Mouse (Mus musculus) ES-E14 (cell line): ENCODE data around the gene Camsap2. TPM values are rescaled to one million over a fixed set of nuclear protein-coding genes. Genes with fewer than 3 reads are reported as not detected.

Experiments
- DNase-seq: peaks from one replicate; pipeline ENCODE4 v3.0.0-alpha.2; 2013; ENCODE audit warnings: low read depth, low spot score
- H3K27ac ChIP-seq: 2 replicates; pipeline ENCODE4 v1.5.1; 2012; ENCODE audit warnings: low read depth, mild to moderate bottlenecking, low read length, moderate library complexity, mixed read lengths; ENCODE audit not compliant: poor library complexity, insufficient read depth, severe bottlenecking
- H3K36me3 ChIP-seq: 2 replicates; pipeline ENCODE4 v1.6.1; 2012; ENCODE audit warnings: mild to moderate bottlenecking, low read length, moderate library complexity, mixed read lengths; ENCODE audit not compliant: control insufficient read depth, poor library complexity, insufficient read depth, severe bottlenecking
- H3K4me1 ChIP-seq, 2 experiments: fragments of 150-350 bp in 1 of 2; sonication (generic) in 1 of 2; 2 replicates each; pipeline ENCODE4 v1.6.1; 2012; ENCODE audit warnings: low read length in 2 of 2, mild to moderate bottlenecking in 1 of 2, mixed read lengths in 1 of 2; ENCODE audit not compliant: control insufficient read depth in 2 of 2, insufficient read depth in 2 of 2, poor library complexity in 1 of 2
- H3K4me3 ChIP-seq, 2 experiments: fragments of 150-350 bp in 1 of 2; sonication (generic) in 1 of 2; 2 replicates each; pipeline ENCODE4 v1.5.1; 2012; ENCODE audit warnings: low read length in 2 of 2, low read depth in 1 of 2, mild to moderate bottlenecking in 1 of 2, mixed read lengths in 1 of 2; ENCODE audit not compliant: insufficient read depth in 1 of 2, poor library complexity in 1 of 2, severe bottlenecking in 1 of 2
- H3K9ac ChIP-seq: 2 replicates; pipeline ENCODE4 v1.6.1; 2012; ENCODE audit warnings: low read depth, mild to moderate bottlenecking, low read length, mixed read lengths; ENCODE audit not compliant: poor library complexity, insufficient read depth, severe bottlenecking
- H3K9me3 ChIP-seq: fragments of 150-350 bp; sonication (generic); 2 replicates; pipeline ENCODE4 v1.6.1; 2012; ENCODE audit warnings: low read depth, mild to moderate bottlenecking, low read length; ENCODE audit not compliant: control insufficient read depth, insufficient read depth
- CHD2 ChIP-seq: IDR thresholded peaks from 2 replicates; pipeline ENCODE4 v1.6.1; 2014; ENCODE audit warnings: mild to moderate bottlenecking, low read depth, low read length, inconsistent platforms
- HCFC1 ChIP-seq: IDR thresholded peaks from 2 replicates; pipeline ENCODE4 v1.6.1; 2012; ENCODE audit warnings: low read length, inconsistent platforms, borderline replicate concordance; ENCODE audit not compliant: insufficient read depth
- MAFK ChIP-seq: IDR thresholded peaks from 2 replicates; pipeline ENCODE4 v1.6.1; 2014; ENCODE audit warnings: mild to moderate bottlenecking, low read depth, low read length, inconsistent platforms; ENCODE audit not compliant: insufficient read depth
- ZC3H11A ChIP-seq: IDR thresholded peaks from 2 replicates; pipeline ENCODE4 v1.6.1; 2012; ENCODE audit warnings: low read depth, mild to moderate bottlenecking, inconsistent platforms, low read length, borderline replicate concordance
- ZNF384 ChIP-seq: IDR thresholded peaks from 2 replicates; pipeline ENCODE4 v1.6.1; 2012; ENCODE audit warnings: low read depth, low read length, inconsistent platforms
- in situ Hi-C, 2 experiments: fragments of 600-800 bp; cut with MboI; formaldehyde crosslinking; loops; one replicate each; pipeline ENCODE4 v1.15.1; 2025; ENCODE audit warnings: low sequenced_read_pairs in 2 of 2, inconsistent platforms in 1 of 2; ENCODE audit not compliant: unreplicated experiment in 2 of 2
- total RNA-seq: library from RNA; depleted of rRNA; stranded (reverse); fragments of 300-350 nt; gene quantifications from 2 replicates; pipeline ENCODE4 v1.2.3, GENCODE M21; 2012

Camsap2 gene
- total RNA-seq, 1 experiment, result 20.3 TPM

DNA sequence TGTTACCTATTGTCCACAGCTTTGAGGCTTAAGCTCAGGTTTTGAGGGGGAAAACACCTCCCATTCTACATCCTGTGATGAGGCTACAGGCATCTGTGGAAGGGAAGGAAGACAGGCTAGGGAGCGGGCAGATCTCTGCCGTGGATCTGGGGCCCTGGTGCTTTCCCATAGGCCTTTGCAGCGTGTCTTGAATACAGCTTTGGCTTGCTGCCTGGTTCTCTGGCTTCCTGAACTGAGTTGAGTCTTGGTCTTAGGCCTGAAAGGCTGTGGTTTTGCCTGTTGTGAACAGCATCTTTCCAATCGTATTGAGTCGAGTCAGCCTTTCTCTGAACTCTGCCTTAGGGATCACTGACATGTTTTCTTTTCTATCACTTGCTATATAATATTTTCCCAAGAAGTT, 35.7 kb upstream of the Camsap2 start:
- no peaks in the 10 kb centered on the region for H3K9me3 ChIP-seq
- in situ Hi-C loops, result no loop called here
- no peak for DNase-seq

DNA sequence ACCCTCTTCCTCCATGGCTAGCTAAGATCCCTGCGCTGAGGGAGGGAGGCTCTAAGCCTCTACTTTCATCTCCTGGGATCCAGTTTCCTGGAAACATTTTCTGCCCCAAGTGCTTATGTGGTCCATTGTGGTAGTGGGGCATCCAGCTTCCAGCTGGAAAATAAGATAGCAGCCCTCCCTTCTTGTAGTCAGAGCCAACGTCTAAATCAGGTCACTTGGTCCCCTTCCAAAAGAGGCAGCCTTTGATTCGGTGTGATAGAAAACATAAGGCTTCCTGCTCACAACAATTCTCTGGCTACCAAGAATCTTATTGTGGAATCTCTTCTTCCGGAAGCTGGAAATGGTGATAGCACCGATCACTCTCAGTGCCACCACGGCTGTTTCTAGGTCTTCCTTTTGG, 35.3 kb upstream of the Camsap2 start:
- in situ Hi-C loops, result no loop called here
- TF ChIP-seq CHD2 (no peak), HCFC1 (no peak), MAFK (no peak), ZNF384 (no peak), ZC3H11A (no peak)
- H3K27ac ChIP-seq, result no peak overlapping the region

More for the DNA sequence above, 35.7 kb upstream of the Camsap2 start:
- Histone ChIP-seq H3K36me3 (no peaks in the 10 kb centered on the region), H3K4me1 (no peaks in the 10 kb centered on the region), H3K27ac (no peak overlapping the region), H3K4me3 (no peak overlapping the region), H3K9ac (no peak overlapping the region)
- no peak for TF ChIP-seq ZC3H11A
- TF ChIP-seq CHD2, result no peak
- no peak for TF ChIP-seq ZNF384
- no peak for TF ChIP-seq HCFC1
- no peak for TF ChIP-seq MAFK

DNA sequence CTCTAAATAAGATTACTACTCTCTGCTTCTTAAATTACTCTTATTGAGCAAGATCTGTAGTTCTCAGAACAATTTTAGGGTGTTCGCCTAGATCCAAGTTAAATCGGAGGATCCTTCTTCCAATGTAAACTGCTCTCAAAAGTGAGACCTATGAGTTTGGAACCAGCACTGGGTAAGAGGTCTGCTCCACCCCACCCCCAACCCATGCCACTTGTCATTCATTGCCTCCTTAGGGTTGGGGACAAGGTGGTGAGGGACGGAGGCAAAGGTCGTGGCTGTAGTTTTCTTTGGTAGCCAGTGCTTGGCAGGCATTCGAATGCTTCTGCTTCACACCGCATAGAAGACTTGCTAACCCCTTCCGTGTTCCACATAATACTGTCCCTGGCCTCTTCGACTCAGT, 34.7 kb upstream of the Camsap2 start:
- H3K4me3 ChIP-seq, result no peak overlapping the region
- H3K4me1 ChIP-seq, result no peaks in the 10 kb centered on the region
- H3K9ac ChIP-seq, result no peak overlapping the region
- in situ Hi-C loops, result no loop called here
- H3K9me3 ChIP-seq, result no peaks in the 10 kb centered on the region
- no peak overlapping the region for H3K27ac ChIP-seq
- DNase-seq, result no peak
- H3K36me3 ChIP-seq, result no peaks in the 10 kb centered on the region
- no peak for TF ChIP-seq MAFK

More for the DNA sequence above, 35.3 kb upstream of the Camsap2 start:
- Histone ChIP-seq H3K9me3 (no peaks in the 10 kb centered on the region), H3K9ac (no peak overlapping the region), H3K36me3 (no peaks in the 10 kb centered on the region), H3K4me1 (no peaks in the 10 kb centered on the region), H3K4me3 (no peak overlapping the region)
- no peak for DNase-seq

DNA sequence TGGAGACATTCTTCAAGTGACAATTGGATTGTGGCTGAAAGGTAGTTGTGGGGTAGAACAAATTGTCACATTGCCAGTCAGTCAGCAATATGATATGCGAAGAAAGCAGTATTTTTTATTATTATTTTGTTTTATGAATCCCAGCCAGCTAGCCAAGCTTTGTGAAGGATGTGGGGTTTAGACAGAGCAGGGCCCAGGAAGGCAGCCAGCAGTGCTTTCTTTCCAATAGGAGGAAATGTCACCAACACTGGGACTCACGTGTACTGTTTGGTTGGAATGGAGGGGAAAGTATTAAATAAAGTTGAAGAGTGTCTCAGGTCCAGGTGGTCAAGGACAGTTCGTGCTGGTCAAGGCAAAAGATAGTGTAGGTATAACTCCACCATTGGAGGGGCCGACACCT, 34.3 kb upstream of the Camsap2 start:
- in situ Hi-C loops, result no loop called here
- Histone ChIP-seq H3K4me3 (no peak overlapping the region), H3K36me3 (no peaks in the 10 kb centered on the region), H3K9me3 (no peaks in the 10 kb centered on the region), H3K27ac (no peak overlapping the region), H3K9ac (no peak overlapping the region; the same call in 1 of the 2 replicates), H3K4me1 (no peaks in the 10 kb centered on the region)
- TF ChIP-seq ZNF384, result no peak
- TF ChIP-seq HCFC1, result no peak
- no peak for TF ChIP-seq CHD2
- TF ChIP-seq ZC3H11A, result no peak
- TF ChIP-seq MAFK, result no peak
- DNase-seq, result no peak

DNA sequence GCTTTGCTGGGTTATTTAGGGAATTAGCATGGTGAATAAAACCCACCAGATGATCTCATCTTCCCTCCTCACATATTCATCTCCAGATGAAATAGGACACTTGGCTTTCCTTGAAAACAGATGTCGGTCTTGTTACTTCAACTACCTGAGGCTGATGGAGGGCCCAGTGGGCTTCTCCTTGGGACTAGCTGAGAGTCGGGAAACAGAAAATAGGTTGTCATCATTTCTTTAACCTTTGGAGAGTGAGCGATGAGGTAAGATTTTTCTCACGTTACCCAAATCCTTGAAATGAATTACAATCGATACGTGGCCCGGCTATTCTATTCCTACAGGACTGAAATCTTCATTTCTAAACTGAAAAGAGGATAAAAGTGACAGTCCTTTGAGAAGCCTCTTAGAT, 33.4 kb upstream of the Camsap2 start:
- in situ Hi-C loops, result no loop called here
- TF ChIP-seq ZC3H11A (no peak), MAFK (no peak), CHD2 (no peak)
- Histone ChIP-seq H3K4me3 (no peak overlapping the region), H3K36me3 (no peaks in the 10 kb centered on the region), H3K4me1 (no peaks in the 10 kb centered on the region), H3K27ac (no peak overlapping the region), H3K9ac (no peak overlapping the region), H3K9me3 (no peaks in the 10 kb centered on the region)
- DNase-seq, result no peak
